In the genomic region with DNA sequence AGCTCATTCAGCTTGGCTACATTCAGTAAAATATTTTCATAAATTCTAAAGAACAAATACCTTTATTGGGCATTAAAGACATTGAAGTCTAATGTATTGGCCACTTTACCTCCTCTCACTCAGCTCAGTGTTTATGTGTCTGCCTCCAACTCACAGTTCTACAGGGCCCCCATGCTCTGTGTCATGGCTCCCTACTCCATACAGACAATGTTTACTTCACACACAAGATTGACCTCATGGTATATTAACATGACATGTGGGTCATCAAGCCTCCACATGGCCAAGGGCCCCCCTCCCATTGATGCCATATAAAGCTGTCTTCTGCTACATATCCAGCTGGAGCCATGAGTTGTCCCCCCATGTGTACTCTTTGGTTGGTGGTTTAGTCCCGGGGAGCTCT, we compare ENCODE assay signal across 16 mouse cellular contexts.
"Had no signal": no experiment of that assay in that cellular context is flagged by ENCODE, and none has a peak within 500 bp of the region (broad histone marks: within the 10 kb centered on the region; RNA-seq: fewer than 3 reads in every experiment).

No protein-coding gene starts in this region.

- H3K27ac ChIP-seq: neural tube, embryonic 13.5 days; neural tube, embryonic 15.5 days; stomach, embryonic 15.5 days; stomach, postnatal 0 days had no signal

- DNase-seq: retina, postnatal 1 day; right cerebral cortex, adult 18-20 months; right cerebral cortex, postnatal 14 days; right cerebral cortex, postnatal 25 days; right cerebral cortex, postnatal 4 days; spleen, adult 18-20 months; thymus, adult 18-20 months; thymus, adult 2 months; thymus, postnatal 14 days; thymus, postnatal 25 days; thymus, postnatal 36 days; thymus, postnatal 4 days had no signal

- H3K4me3 ChIP-seq: neural tube, embryonic 13.5 days; neural tube, embryonic 15.5 days; stomach, embryonic 15.5 days had no signal

- H3K27me3 ChIP-seq: neural tube, embryonic 13.5 days; neural tube, embryonic 15.5 days; stomach, embryonic 15.5 days had no signal

- H3K9me3 ChIP-seq: neural tube, embryonic 13.5 days; neural tube, embryonic 15.5 days; stomach, embryonic 15.5 days had no signal

- H3K9ac ChIP-seq: neural tube, embryonic 13.5 days; neural tube, embryonic 15.5 days; stomach, embryonic 15.5 days had no signal

- H3K4me2 ChIP-seq: neural tube, embryonic 13.5 days; neural tube, embryonic 15.5 days; stomach, embryonic 15.5 days had no signal

- H3K36me3 ChIP-seq: neural tube, embryonic 13.5 days; neural tube, embryonic 15.5 days; stomach, embryonic 15.5 days had no signal

- H3K4me1 ChIP-seq: neural tube, embryonic 13.5 days; neural tube, embryonic 15.5 days; stomach, embryonic 15.5 days had no signal
